Mouse (Mus musculus): ENCODE measurements at regions not wholly inside any gene's neighbourhood (a gene's known extent, or its start where the extent isn't known, plus 50 kb on each side); places are given as distances from the start of the nearest gene placed in this dataset.

- TF ChIP-seq CTCF (IDR thresholded peaks at IDR 0.05; ENCODE audit: control insufficient read depth, insufficient read depth, insufficient read length) = no peak
- no peak for TF ChIP-seq USF1 (IDR thresholded peaks at IDR 0.05; ENCODE audit: low read depth)
- TF ChIP-seq MYOG (IDR thresholded peaks at IDR 0.05; ENCODE audit: control insufficient read depth, extremely low read depth, insufficient read length) = no peak
- TF ChIP-seq MAX (IDR thresholded peaks at IDR 0.05) = no peak
Observed at GRCm38 (mm10) chr7:136665901-136666300, 228.5 kb upstream of the Mgmt start.
